Mouse (Mus musculus) T-helper 1 cell (primary cell): Measurements from ENCODE around the gene Coil.

Experiments
- in situ Hi-C: fragments of 300-600 bp; cut with MboI, MseI; formaldehyde crosslinking; loops from one replicate; pipeline ENCODE4 v1.15.1; 2025; ENCODE audit warnings: high pct_unique_total_duplicates

Gene Coil

GRCm38 (mm10) chr11:89005473-89005872, 35.4 kb downstream of the Coil start:
- in situ Hi-C loops = no loop called here

DNA sequence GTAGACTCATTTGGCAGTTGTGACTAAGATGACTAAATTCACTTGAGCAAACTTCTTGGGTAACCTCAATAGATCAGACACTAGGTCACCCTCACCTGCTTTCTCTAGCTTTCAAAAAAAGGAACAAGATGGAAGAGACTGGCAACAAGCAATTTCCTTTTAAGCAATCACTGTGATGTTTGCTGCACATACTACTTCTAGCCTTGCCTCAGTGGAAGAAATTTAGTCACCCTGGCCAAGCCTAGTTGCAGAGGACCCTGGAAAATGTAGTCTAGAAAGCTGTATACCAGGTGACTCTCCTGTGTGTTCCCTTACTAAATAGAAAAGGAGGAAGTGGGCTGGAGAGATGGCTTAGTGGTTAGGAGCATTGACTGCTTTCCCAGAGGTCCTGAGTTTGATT, 36.4 kb downstream of the Coil start:
- in situ Hi-C loops = no loop called here

- in situ Hi-C loops = no loop called here
Measured at GRCm38 (mm10) chr11:89007582-89007981, 37.5 kb downstream of the Coil start.

DNA sequence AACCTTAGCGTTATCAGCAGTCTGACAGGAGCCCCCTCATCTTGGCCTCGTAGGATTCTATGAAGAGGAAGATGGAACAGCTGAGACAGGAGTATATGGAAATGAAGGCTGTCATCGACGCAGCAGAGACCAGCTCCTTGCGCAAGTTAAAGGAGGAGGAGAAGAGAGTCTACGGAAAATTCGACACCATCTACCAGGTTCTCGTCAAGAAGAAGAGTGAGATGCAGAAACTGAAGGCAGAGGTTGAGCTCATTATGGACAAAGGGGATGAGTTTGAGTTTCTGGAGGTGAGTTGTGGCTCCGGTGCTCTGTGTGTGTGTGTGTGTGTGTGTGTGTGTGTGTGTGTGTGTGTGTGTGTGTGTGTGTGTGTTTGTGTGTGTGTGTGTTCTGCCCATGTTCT, 39.0 kb downstream of the Coil start:
- in situ Hi-C loops = no loop called here

- in situ Hi-C loops = no loop called here
Measured at GRCm38 (mm10) chr11:89009496-89009895, 39.4 kb downstream of the Coil start.

GRCm38 (mm10) chr11:89012241-89012640, 42.2 kb downstream of the Coil start:
- in situ Hi-C loops = no loop called here

GRCm38 (mm10) chr11:89017514-89018182, 47.6 kb downstream of the Coil start:
- in situ Hi-C loops = no loop called here

DNA sequence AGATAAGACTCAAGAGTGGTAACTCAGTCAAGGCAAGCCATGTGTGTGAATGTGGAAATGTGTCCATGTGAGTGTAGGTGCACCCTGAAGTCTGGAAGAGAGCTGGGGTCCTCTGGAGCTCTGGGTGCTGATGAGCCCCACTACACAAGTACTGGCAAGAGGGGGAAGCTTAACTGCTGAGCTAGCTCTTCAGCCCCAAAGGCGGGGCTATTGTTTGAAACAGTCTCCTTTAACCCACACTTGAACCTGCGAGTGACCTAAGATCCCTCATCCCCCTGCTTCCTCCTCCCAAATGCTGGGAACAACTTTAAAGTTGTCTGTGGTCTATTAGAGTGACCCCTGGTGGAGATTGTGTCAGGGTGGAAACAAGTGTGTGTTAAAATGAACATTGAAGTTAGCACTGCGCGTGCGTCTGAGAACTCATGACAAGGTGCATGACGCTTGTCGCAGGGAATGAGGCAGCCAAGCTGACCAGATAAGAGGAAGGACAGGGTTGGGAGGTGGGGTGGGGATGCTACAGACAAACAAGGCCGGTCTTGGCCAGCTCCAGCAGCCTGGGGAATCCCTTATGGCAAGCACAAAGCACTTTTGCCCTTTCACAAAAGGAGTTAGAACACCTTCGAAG, 50.7 kb downstream of the Coil start:
- in situ Hi-C loops = no loop called here

DNA sequence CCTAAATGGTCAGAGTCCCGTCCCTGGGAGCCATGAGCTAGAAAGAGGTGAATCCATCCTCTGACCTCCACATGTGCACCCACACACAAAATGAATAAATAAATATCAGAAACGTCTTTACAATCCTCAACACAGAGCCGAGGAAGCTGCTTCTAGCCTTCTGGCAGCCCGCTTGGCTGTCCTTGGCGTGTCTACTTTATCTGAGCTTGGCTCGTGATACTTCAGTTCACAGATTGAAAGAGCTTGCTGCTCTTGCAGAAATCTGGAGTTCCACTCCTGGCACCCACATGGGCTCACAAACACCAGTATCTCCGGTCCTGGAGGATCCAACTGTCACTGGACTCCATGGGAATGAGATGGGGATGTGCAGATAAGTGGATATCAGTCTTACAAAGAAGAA, 51.6 kb downstream of the Coil start:
- in situ Hi-C loops = no loop called here

DNA sequence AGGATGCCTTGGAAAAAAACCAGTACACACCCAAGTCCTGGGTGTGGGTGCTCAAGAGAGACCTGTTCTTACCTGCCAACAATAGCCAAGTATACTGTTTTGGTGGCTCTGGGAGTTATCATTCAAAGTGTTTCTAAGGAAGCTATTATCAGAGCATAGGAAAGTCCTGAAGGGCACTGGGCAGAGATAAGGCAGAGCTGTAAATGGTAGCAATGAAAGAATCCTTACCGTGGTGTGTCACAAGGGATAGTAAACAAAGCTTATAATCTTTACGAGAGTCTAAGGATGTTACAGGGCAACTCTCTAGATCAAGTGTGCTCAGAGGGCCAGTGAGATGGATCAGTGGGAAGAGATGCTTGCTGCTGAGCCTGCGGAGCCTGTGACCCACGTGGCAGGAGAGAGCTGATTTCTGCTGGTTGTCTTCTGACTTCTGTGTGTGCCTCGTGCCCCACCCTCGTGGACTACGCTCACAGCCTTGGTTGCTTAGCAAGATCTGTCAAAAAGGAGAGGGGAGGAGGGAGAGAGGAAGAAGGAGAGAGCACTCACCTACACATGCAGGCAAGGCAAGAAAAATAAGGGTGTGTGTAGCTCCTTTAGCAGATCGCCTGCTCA, 52.2 kb downstream of the Coil start:
- in situ Hi-C loops = no loop called here

- in situ Hi-C loops = no loop called here
Measured at GRCm38 (mm10) chr11:89023477-89023876, 53.4 kb downstream of the Coil start.

DNA sequence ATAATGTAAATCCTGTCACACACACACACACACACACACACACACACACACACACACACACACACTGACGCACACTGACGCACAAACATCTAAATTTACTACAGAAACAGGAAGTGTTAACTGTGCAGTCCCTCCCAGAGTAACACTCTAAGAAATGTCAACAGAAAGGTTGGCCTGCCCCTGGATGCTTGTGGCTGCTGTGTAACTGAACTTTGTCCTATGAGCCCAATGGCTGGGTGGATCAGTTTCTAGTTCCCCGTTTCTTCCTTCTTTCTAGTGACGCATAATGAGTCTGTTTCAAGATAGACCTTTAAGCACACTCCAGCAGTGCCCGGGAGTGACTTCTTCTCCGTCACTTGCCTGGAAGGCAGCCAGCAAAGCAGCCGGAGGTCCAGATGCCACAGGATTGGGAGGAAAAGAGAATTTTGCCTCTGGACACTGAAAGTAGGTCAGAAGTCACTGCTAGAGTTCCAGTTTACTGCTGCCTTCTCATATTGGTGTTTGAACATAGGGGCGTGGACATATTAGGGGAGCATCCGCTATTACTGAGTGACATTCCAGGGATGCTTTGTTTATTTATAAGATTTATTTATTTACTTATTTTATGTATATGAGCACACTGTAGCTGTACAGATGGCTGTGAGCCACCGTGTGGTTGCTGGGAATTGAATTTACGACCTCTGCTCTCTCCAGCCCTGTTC, 54.3 kb downstream of the Coil start:
- in situ Hi-C loops = no loop called here

DNA sequence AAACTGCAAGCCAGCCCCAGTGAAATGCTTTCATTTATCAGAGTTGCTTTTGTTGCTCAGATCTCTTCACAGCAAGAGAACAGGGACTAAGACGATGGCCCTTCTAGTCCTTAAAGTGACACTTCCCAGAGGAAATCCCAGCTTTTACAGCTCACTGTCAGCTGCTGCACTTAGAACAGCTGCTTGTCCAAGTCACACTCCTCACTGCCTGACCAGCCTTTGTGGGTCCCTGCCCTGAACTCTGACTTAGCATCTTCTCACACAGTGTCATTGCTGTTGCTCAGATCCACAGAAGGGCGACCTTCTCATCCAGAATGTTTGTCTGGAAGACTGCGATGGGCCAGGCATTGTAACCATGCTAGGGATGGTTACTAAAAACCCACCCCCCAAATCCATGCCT, 55.6 kb downstream of the Coil start:
- in situ Hi-C loops = no loop called here

DNA sequence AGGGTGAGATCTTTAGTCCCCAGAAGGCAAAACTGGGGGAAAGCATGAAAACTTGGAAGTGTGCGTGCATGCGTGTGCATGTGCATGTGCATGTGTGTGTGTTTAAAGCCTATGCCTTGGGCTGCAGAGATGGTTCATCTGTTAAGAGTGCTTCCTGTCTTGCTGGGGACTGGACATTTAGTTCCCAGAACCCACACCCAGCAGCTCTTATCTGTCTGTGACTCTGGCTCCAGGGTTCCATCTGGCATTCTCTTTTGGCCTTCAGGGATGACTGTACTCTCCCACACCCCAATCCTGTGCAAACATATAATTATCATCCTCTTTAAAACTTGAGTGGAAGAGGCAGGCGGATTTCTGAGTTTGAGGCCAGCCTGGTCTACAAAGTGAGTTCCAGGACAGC, 56.1 kb downstream of the Coil start:
- in situ Hi-C loops = no loop called here

GRCm38 (mm10) chr11:89027955-89028361, 57.9 kb downstream of the Coil start:
- in situ Hi-C loops = no loop called here

DNA sequence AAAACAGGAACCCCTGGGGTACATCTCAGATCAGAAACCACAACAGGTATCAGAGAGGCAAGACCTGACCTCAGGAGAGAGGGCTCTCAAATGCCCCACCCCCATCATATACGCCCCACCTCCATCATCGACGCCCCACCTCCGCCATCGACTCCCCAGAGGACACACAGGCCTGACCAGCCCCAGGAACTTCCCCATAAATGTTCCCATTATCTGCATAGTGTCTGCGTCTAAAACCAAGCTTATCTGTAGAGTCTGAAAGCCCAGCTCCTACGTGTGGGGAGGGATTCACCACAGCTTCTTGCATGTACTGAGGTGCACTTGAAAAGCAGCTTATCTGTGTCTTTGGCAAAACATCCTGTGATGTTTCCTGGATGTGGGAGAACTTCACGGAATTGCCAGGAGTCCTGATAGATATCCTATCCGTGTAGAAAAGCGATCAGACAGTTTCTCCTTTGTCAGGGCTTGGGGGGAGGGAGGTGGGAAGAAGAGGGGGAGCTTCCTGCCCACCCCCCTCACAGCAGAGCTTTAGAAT, 58.9 kb downstream of the Coil start:
- in situ Hi-C loops = no loop called here

- in situ Hi-C loops = no loop called here
Measured at GRCm38 (mm10) chr11:89030552-89030951, 60.5 kb downstream of the Coil start.

DNA sequence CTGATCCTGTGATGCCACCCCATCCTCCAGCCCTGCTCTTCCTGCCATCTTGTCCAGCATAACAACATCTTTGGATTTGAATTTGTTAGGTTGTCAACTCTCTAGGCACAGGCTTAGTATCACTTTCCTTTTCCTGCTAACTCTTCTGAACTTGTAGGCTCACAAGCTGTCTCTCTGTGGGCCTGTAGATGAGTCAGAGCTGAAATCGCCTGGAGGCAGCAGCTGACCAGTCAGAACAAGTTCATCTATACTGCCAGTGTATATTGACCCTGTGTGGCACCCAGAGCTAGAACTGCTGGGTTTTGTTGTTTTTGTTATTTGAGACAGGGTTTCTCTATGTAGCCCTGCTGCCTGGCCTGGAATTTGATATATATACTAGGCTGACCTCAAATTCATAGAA, 61.1 kb downstream of the Coil start:
- in situ Hi-C loops = no loop called here

- in situ Hi-C loops = no loop called here
Measured at GRCm38 (mm10) chr11:89034592-89034991, 64.5 kb downstream of the Coil start.

GRCm38 (mm10) chr11:89035552-89035951, 65.5 kb downstream of the Coil start:
- in situ Hi-C loops = no loop called here

GRCm38 (mm10) chr11:89038496-89038895, 68.4 kb downstream of the Coil start:
- in situ Hi-C loops = no loop called here

DNA sequence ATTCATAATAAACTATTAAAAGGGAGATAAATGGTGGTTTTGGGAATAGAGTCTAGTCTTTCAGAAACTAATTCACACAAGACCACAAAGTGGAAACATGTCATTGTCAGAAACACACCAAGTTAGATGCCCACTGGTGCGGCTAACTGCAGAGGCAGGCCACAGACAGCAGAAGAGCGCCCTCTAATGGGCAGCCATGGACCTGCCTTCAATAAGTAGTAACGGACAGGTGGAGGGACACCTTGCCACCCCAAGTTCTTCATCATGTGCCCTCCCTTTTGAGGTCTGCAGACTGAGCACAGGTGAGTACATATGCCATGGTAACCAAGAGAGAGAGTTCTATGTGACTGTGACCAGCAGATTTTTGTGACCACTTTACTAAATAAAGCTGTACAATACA, 69.3 kb downstream of the Coil start:
- in situ Hi-C loops = no loop called here
